Mouse (Mus musculus) spleen, adult 12 weeks (tissue): ENCODE measurements around the gene Tra2b.
A peak's percentile ranks its signal among the peaks of the same experiment; 100 is the strongest.
"Not testable (repeated sequence)": the region's sequence is repeated elsewhere in the genome, so short reads cannot be mapped to it uniquely, and the experiment has no call there.

Source experiments
- DNase-seq: peaks from one replicate; pipeline ENCODE4 v3.0.0; 2022; ENCODE audit warnings: low spot score

The Tra2b gene

GRCm38 (mm10) chr16:22265849-22266376 lies at the start of gene Tra2b:
Tra2b (minus strand) TSS chr16:22266005.
- peak; percentile 94 for DNase-seq

GRCm38 (mm10) chr16:22310649-22311048 lies 44.8 kb upstream of the Tra2b start:
- no peak for DNase-seq

DNA sequence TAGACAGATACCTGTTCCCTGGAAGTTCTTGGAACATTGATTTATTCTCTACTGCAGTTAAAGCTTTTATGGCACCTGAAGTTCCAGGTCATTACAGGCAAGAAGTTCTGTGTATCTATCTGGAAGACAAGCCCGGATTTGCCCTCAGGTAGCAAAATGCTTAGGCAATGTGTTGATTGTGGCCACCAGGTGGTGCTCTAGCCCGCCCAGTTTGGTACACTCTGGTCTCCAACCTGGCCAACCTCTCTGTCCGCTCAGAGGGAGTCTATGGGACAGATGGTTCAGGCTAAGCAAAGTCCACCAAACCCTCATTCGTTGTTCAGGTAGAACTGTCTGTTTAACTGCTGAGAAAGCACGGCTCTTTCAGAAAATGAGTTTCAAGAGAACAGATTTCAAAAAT lies 36.8 kb upstream of the Tra2b start:
- DNase-seq: peak; percentile 17

DNA sequence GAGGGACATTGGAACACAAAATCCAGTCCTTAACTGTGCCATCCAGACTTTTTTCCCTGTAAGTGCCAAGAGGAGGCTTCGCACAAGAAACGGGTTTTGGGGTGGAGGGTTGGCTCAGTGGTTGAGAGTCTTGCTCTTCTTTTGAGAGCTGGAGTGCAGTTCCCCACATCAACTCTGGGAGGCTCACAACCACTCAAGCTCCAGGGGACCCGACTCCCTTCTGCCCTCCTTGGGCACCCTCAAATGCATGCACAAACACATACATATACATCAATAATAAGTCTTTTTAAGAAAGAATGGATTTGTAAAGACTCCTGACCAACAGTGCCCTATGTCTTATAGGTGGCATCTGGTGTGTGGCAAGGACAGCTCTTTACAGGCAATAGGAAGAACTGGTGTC lies 35.6 kb upstream of the Tra2b start:
- no peak for DNase-seq

GRCm38 (mm10) chr16:22296901-22297300 lies 31.1 kb upstream of the Tra2b start:
- DNase-seq: no peak

DNA sequence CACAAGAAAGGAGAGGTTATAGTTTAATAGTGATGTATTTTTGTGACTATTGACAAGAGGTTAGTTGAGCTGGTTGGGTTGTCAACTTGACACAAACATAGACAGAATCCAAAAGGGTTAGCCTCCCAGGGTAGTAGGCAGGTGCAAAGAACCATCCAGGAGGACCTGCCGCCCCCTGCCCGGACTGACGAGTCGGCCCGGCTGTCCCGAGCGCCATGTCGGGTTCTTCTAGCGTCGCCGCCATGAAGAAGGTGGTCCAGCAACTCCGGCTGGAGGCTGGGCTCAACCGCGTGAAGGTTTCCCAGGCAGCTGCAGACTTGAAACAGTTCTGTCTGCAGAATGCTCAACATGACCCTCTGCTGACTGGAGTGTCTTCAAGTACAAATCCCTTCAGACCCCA lies 29.0 kb upstream of the Tra2b start:
- not testable (repeated sequence) for DNase-seq

DNA sequence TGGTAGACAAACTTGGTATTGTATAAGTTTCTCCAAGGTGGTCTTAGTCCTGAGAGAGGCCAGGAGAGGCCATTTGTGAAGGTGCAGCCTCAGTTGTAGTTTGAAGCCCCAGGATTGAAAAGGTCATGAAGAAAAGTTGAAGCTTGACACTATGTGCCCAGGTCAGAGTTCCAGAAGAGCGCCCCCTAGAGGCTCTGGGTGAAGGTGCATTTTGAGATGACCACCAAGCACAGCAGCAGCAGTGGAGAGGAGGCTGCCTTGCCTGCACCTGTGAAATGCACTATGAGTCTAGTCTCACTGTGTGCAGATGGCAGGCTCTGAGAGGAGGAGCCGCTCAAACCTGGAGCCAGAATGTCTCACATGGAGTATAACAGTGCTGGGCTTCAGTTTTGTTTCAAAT lies 27.8 kb upstream of the Tra2b start:
- no peak for DNase-seq

- no peak for DNase-seq
Observed at GRCm38 (mm10) chr16:22292394-22292793, 26.6 kb upstream of the Tra2b start.

DNA sequence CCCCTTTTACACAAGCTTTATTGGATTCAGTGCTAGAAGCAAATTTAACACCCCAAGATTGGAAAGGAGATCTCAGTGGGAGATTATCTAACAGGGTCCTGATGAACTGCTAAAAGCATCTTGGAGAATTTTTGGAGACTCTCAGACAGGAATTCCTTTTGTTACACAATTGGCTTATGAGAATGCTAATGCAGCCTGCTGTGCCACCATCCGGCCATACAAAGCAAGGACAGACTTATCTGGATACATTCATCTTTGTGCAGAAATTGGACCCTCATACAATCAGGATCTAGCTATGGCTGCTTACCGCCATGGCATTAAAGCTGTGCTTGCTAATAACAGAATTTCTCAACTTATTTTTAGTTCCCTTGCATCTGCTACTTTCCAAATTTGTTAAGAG lies 23.8 kb upstream of the Tra2b start:
- no peak for DNase-seq

DNA sequence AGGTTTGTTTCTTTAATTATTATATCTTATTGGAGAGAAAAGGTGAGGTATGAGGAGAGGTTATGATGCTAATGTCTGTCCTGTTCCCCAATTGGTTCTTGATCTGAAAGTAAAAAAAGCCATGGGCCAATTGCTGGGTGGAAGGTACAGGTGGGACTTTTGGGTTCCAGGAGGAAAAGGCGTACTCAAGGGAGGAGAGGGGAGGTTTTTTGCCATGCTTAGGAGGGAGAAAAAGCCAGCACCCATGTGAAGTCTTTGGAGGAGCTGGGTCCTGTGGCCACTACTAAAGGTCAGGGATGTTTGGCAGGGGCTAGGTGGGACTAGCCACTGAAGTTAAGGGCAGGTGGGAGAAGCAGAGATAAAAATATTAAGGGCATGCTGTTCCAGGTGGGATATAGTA lies 21.2 kb upstream of the Tra2b start:
- no peak for DNase-seq

GRCm38 (mm10) chr16:22276536-22276935 lies 10.7 kb upstream of the Tra2b start:
- DNase-seq: no peak

GRCm38 (mm10) chr16:22275142-22275541 lies 9.3 kb upstream of the Tra2b start:
- DNase-seq: no peak

DNA sequence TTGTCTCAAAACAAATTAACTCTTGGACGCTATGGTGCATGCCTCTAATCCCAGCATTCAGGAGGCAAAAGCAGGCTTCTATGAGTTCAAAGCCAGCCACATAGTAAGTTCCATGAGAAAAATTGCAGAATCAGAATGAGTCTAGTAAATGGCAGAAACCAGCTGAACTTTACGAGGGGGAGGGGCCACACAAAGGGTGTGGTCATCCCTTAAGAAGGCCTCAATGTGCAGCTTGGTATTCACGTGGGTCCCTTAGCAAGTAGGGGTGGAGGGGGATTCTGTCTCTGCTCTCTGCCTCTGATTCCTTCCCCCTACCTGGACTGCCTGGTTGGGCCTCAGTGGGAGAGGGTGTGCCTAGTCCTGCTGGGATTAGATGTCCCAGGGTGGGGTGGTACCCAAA lies 4.7 kb upstream of the Tra2b start:
- no peak for DNase-seq

DNA sequence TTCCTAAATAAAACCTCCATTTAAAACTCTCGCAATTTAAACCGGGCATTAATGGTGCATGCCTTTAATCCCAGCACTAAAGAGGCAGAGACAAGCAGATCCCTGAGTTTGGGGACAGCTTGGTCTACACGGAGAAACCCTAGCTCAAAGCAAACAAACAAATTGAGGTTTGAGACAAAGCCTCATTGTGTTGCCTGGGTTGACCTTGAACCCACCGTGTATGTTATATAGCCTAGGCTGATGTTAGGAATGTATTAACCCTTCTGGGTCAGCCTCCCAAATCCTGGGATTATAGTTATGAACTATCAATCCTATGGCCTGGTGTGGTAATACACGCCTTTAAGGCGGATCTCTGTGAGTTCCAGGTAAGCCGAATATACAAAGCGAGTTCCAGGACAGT lies 579 bp upstream of the Tra2b start:
- no peak for DNase-seq

DNA sequence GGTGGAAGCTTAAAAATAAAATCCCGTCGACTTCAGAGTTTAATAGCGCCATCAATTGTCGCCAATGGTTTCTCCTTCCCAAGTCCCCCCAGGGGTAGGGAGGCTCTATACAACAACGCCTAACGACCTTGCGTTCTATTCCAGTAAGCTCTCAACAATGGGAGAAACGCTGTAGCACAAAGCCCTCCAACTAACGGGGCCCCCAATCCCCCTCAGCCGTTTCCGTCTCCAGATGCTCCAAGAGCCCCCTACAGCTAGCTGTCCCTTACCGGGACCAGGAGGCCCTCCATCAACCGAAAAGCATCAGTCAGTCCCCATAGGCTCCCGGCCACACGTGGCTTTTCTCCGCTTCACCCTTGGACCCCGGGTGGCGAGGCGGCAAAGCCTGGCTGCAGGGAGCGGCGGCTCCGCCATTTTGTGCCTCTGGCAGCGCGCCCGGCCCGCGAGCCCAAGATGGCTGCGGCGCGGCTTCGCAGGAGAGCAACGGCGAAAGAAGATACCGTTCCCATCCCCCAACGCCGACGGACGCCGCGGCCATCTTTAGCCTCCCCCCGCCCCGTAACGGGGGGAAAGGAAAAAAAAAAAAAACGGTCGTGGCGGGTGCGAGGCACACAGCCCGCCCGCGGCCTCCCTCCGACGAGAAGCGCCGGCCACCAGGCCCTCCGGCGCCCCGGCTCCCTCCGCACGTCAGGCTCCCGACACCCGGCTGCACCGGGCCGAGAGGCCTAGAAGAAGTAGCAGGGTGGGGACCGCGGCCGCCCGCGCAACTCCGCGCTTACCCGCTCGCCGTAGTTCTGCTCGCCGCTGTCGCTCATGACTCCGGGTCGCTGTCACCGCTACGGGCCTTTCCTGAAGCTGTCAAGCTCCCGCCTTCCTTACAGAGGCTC lies 600 bp downstream of the Tra2b start:
- peak; percentile 74 for DNase-seq

GRCm38 (mm10) chr16:22264232-22264961 lies 1.4 kb downstream of the Tra2b start:
- peak; percentile 30 for DNase-seq

DNA sequence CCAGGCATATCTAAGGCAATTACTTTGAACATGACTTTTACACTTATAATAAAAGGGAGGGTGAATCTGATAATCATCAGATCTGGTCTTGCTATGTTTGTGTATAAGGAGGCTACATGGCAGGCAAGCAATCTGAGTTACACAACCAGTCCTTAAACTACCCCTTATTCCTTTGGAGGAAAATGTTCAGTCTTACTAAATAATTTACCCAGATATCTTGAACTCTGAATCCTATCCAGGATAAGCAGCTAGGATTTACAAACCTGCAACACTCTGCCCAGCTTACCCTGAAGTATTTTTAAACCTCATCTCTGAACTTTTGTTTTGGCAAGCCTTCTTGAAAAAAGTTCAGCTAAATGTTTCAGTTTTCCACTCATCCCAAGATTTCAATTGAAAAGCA lies 2.7 kb downstream of the Tra2b start:
- DNase-seq: no peak

- no peak for DNase-seq
Observed at GRCm38 (mm10) chr16:22261563-22261962, 4.2 kb downstream of the Tra2b start.

- DNase-seq: no peak
Observed at GRCm38 (mm10) chr16:22260423-22261143, 5.2 kb downstream of the Tra2b start.

- DNase-seq: not testable (repeated sequence)
Observed at GRCm38 (mm10) chr16:22252255-22252654, 13.6 kb downstream of the Tra2b start.

DNA sequence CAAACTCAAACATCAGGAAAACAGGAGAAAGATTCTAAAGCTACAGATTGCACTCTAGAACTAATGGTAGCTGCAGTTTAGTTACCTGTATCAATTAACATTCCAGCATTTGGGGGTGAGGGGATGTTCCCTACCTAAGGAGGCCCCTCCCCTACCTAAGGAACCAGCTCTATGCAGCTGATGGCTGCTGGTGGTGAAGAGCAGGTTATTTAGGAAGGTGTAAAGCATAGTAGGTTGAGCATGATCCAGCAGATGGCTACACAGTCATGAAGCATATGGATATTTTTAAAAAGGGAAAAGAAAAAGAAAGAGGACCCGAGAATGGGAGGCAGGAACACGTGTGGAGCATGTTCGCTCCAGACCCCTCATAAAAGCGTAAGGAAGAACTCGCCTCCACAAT lies 15.5 kb downstream of the Tra2b start:
- no peak for DNase-seq

DNA sequence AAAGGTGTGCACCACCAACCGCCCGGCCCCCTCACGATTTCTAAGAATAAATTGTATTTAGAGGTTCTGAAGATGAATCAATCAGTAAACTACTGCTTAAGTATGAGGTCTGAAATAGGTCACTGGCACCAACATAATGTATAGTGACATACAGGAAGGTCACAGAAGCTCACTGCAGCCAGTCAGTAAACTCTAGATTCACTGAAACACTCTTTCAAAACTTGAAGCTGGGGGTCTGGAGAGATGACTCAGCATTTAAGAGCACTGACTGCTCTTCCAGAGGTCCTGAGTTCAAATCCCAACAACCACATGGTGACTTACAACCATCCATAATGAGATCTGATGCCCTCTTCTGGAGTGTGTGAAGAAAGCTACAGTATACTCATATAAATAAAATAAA lies 16.1 kb downstream of the Tra2b start:
- DNase-seq: no peak
